Mouse (Mus musculus) mesoderm, embryonic 11.5 days (tissue): ENCODE data around the gene Arid1a.

Experiments
- DNase-seq: peaks from one replicate; pipeline ENCODE4 v3.0.0-alpha.2; 2012; ENCODE audit warnings: low read depth, low spot score

Arid1a gene

GRCm38 (mm10) chr4:133756514-133757268, at the start of gene Arid1a:
Gene Arid1a, minus strand, starts transcription at chr4:133756769.
- DNase-seq, result peak; percentile 96

- no peak for DNase-seq
Measured at GRCm38 (mm10) chr4:133804401-133805263, 48.1 kb upstream of the Arid1a start.

DNA sequence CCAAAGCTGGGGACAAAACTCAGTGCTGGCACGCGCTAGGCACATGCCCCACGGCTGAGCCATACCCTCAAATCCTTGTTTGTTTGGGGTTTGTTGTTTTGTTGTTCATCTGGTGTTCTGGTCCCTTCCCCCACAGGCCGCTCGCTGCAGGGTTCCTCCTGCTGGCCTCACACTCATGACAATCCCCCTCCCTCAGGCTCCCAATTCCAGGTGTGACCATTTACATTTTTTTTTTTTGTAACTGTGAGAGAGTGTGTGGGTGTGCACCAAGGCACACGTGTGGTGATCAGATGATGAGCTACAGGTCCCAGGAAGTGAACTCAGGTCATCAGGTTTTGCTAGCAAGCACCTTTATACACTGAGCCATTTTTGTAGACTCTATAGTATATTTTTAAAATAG, 44.0 kb upstream of the Arid1a start:
- DNase-seq, result no peak

GRCm38 (mm10) chr4:133793269-133793668, 36.7 kb upstream of the Arid1a start:
- no peak for DNase-seq

DNA sequence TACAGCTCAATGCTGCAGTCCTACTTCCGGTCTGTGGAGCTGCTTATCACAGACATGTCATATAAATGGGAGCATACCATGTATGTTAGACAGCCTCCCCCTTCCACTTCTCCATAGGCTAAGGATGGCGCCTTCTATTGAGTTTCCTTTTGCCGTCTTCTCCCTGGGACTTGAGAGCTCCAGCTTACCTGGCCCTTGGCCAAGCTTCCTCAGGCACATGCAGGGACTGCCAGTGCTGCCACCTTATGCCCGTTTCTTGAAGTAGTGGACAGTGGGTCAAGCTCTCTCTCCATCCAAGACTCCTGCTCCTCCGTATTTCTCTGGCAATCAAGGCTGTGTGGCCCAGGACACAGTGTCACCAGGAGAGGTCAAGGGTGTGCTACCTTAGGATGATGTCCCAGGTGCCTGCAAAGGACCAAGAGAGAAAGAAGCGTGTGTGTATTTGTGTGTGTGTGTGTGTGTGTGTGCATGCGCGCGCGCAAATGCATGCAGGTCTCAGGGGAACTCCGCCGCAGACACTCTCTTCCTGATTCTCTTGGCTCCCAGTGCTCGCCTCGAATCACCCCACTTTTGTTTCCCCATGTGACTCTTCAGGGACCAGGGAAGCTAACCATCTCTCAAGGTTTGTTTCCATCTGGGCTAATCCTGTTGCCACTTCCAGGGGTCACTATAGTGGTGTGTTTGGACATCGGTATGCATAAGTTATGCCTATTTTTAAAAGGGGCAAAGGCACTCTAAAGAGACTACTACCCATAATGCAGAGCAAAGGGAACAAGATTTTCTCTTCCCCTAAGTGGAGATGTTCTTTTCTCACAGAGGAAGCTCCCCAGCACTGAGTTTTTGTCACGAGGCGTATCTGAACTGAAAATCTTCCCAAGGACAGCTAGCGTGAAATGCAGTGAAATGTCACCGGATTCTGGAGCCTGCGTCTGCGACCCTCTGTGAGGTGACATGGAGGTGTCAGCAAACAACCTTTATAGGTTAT, 18.3 kb upstream of the Arid1a start:
- DNase-seq, result no peak

- no peak for DNase-seq
Measured at GRCm38 (mm10) chr4:133769157-133769556, 12.6 kb upstream of the Arid1a start.

DNA sequence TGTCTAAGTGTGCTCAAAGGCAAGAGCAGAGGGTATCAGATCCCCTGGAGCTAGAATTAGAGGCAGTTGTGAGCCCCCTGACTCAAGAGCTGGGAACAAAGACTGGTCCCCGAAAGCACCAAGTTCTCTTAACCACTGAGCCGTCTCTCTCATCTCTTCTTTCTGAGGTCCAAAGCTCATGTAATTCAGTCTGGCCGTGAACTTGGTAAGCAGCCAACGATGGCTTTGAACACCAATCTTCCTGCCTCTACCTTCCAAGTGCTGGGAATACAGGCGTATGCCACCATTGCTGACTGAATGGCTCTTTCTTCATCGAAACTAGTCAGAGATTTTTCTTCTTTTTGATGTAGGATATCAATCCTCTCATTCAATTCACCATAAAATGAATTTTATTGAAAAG, 6.5 kb upstream of the Arid1a start:
- no peak for DNase-seq

DNA sequence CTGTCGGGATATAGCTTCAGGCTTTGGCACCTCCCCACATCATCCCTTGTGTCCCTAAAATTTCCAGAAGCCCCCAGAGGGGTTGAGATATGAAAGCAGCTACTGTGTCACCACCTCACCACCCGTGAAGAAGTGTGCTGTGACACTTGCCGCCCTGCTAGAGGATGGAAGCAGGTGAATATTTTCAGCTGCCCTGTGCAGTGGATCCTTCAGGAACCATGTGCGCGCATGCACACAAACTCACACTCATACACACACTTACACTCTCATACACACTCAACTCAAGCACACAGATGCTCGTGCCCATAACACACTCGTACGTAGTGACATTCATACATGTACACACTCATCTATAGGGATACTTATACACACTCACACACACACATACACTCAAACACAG, 3.1 kb upstream of the Arid1a start:
- DNase-seq, result no peak

DNA sequence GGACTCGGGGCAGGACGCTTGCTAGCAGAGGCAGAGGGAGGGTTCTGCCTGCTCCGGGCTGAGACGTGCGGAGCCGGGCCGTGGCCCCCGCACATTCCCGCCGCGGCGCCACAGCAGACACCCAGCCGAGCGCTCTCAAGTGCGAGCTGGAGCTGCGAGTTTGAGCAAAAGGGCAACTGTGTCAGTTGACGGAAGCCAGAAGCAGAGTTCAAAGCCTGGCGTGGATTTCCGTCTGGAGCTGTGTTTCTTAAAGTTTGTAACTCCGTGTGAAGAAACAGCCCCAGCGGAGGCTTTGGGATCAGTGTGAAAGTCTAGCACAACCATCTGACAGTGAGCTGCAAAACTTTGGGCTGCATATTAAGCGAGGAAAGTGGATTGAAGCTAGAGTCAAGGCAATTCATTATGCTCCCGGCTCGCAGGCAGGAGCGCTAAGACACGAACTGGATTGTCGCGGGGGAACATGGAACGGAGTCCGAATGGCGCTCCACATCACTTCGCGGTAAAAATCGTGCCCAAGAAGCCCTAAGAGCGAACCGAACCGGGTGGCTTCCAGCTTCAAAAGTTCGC, 783 bp upstream of the Arid1a start:
- DNase-seq, result peak; percentile 92

GRCm38 (mm10) chr4:133755861-133756371, 653 bp downstream of the Arid1a start:
- DNase-seq, result peak; percentile 52

DNA sequence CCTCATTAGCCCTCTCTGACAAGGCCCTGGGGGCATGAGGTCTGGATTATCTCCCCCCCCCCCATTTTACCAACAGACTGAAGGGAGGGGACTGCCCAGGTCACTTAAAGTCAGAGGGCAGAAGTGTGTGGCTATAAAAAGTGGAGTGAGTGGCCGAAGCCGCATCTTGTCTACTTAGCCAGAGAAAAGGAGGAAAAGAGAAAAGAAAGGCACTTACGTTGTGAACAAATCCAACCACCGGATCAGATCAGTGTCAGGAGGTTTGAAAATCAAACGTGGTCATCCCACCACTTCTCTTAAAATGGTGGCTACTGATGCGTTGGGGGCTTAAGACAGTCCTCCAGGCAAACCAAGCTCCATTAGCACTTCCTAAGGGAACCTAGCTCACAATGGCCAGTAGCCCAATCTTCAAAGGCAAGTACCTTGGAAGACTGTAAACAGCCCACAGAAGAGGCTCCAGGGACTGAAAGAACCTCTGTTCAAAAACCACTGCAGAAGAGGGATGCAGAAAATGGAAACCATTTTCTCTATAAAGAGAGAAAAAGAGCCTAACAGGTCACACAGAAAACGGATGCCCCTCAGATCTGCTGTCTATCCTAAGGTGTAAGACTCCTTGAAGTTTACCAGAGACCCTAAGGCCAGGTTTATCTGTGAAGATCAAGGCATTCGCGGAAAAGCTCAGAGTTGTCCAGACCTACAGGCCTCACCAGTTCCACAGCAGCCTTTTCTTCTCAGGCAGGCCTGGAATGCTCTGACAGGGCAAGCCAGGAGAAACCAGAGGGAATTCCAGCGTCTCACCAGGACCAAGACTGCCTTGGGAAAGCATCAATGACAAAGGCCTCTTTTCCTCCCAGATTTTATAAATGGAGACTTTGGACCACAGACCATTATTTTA, 1.5 kb downstream of the Arid1a start:
- DNase-seq, result no peak

DNA sequence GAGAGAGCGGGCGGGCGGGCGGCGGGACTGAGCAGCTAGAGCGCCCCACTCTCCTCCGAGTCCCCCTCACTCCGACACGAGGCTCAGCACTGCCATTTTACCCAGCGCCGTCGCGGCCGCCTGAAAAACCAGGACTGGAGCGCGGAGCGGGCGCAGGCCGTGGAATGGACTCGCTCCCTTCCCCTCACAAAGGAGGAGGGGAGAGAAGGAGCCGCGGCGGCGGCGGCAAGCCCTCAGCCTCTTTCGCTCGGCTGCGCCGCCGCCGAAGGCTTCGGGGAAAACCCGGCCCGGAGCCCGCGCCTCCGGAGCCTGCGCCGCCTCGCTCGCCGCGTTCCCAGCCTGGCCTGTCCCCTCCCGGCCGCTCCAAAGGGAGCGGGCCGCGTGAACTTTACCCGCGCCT, 2.3 kb downstream of the Arid1a start:
- DNase-seq, result peak; percentile 98

GRCm38 (mm10) chr4:133753375-133754190, 3.0 kb downstream of the Arid1a start:
- DNase-seq, result peak; percentile 89

DNA sequence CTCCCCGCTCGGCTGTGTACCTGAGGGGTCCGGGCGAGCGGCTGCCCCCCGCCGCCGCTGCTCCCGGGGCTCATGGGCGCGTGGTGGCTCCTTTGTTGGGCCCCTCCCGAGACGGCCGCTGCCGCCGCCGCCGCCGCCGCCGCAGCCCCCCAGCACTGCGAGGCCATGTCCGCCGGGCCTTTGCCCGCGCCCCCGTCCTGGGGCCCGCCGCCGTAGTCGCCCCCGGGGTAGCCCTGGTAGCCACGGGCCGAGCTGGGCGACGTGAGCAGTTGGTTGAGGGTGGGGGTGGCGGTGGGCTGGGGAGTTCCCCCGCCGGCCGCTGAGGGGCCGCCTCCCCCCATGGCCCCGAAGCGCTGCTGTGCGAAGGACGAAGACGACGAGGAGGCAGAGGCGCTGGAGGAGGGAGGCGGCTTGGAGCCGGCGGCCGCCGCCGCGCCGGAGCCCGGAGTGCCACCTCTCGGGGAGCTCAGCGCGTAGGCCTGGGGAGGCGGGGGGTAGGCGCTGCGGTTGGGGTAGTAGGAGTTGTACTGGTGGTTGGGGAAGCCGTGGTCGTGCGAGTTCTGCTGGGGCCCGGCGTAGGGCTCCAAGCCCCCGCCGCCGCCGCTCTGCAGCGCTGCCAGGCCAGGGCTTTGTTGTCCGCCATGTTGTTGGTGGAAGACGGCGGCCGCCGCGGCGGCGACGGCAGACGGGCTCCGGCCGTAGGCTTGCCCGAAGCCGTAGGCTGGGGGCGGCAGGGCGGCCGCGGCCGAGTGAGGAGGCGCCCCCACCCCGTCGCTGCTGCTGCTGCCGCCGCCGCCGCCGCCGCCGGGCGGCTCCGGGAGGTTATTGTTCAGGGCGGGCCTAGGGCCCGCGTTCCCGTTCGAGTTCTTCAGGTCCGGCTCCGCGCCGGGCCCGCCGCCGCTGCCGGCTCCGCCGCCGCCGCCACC, 3.9 kb downstream of the Arid1a start:
- DNase-seq, result no peak

DNA sequence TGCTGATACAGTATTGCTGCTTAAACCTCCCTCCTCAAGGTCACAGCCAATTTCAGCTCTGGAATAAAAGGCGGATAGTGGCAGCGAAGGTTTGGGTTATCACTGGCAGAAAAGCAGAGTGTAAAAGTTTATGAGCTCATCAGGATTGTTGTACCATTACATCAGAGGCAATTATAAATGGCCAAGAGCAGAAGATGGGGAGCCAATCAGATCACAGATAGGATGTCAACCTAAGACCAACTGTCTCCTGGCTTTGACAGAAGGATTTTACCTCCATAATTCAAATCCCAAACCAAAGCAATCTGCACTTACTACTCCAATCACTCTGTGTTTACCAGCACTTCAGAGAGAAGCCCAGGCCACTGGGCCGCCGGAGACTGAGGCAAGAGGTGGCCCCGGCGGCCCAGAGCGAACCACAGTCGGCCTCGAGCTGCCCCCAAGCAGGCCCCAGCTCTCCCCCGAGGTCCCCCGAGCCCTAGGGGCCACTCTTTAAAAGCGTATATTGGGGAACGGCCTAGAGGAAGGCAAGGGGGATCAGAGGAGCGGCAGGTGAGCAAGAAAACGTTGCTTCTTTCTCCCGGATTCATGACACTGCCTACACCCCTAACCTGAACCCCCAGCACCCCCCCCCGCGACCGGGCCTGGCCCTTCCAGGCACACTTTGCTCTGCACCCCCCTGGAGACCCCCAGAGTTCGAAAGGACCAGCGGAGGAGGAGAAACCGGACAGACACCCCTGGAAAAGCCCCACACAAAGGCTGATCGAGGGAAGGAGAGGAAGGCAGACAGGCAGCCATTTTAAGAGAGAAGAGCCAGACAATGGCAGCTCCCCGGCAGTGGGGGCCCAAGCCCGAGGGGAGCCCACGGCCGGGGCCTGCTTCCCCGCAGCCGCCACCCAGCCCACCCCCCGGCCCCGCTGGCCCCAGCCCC, 4.8 kb downstream of the Arid1a start:
- peak; percentile 84 for DNase-seq

- DNase-seq, result no peak
Measured at GRCm38 (mm10) chr4:133750184-133750775, 6.3 kb downstream of the Arid1a start.

- DNase-seq, result no peak
Measured at GRCm38 (mm10) chr4:133735282-133735681, 21.3 kb downstream of the Arid1a start.
